Mouse (Mus musculus) thymus, postnatal 25 days (tissue): ENCODE measurements around the gene Sbk1.

ENCODE experiments used
- DNase-seq: peaks from one replicate; pipeline ENCODE4 v3.0.0; 2022

Gene Sbk1

GRCm38 (mm10) chr7:126271712-126272683 is at the start of gene Sbk1:
Gene Sbk1 (plus strand): TSS chr7:126272619.
- DNase-seq: peak; percentile 93

- no peak for DNase-seq
Observed at GRCm38 (mm10) chr7:126222753-126223152, 49.7 kb upstream of the Sbk1 start.

GRCm38 (mm10) chr7:126226136-126226535 is 46.3 kb upstream of the Sbk1 start:
- no peak for DNase-seq

- peak; percentile 62 for DNase-seq
Observed at GRCm38 (mm10) chr7:126230357-126231148, 41.9 kb upstream of the Sbk1 start.

GRCm38 (mm10) chr7:126232345-126233071 is 39.9 kb upstream of the Sbk1 start:
- DNase-seq: no peak

- DNase-seq: no peak
Observed at GRCm38 (mm10) chr7:126234611-126235010, 37.8 kb upstream of the Sbk1 start.

- DNase-seq: peak; percentile 42
Observed at GRCm38 (mm10) chr7:126236083-126236793, 36.2 kb upstream of the Sbk1 start.

GRCm38 (mm10) chr7:126236794-126237192 is 35.6 kb upstream of the Sbk1 start:
- DNase-seq: no peak

- DNase-seq: no peak
Observed at GRCm38 (mm10) chr7:126240814-126241360, 31.5 kb upstream of the Sbk1 start.

GRCm38 (mm10) chr7:126244168-126244750 is 28.2 kb upstream of the Sbk1 start:
- no peak for DNase-seq

- no peak for DNase-seq
Observed at GRCm38 (mm10) chr7:126248088-126248487, 24.3 kb upstream of the Sbk1 start.

- no peak for DNase-seq
Observed at GRCm38 (mm10) chr7:126248641-126249141, 23.7 kb upstream of the Sbk1 start.

- no peak for DNase-seq
Observed at GRCm38 (mm10) chr7:126249146-126249545, 23.3 kb upstream of the Sbk1 start.

- no peak for DNase-seq
Observed at GRCm38 (mm10) chr7:126249986-126250385, 22.4 kb upstream of the Sbk1 start.

- DNase-seq: no peak
Observed at GRCm38 (mm10) chr7:126250481-126250880, 21.9 kb upstream of the Sbk1 start.

GRCm38 (mm10) chr7:126251698-126252097 is 20.7 kb upstream of the Sbk1 start:
- no peak for DNase-seq

GRCm38 (mm10) chr7:126252230-126252629 is 20.2 kb upstream of the Sbk1 start:
- no peak for DNase-seq

GRCm38 (mm10) chr7:126260280-126261210 is 11.9 kb upstream of the Sbk1 start:
- DNase-seq: peak; percentile 78

- DNase-seq: no peak
Observed at GRCm38 (mm10) chr7:126261823-126262222, 10.6 kb upstream of the Sbk1 start.

GRCm38 (mm10) chr7:126263964-126264363 is 8.5 kb upstream of the Sbk1 start:
- DNase-seq: no peak
